Comparison of ENCODE assay signal across 18 mouse cellular contexts in the genomic region with DNA sequence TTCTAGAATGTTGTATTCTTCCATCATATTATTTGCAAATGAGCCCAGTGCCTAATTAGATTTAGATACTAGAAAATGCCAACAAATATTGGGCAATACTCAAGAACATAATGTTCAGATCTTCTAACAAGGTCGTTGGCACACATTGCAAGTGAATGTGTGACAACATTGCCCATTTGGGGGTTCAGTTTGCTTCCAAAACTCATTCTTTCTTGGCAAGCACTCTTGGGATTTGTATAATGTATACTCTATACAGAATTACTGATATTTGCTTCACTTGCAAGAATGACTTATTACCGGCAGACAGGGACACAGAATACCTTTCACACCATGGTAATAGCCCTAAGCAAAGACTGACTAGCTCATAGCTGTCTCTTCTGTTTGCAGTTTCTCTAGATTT.
"Had no signal": no experiment of that assay in that cellular context is flagged by ENCODE, and none has a peak within 500 bp of the region (broad histone marks: within the 10 kb centered on the region; RNA-seq: fewer than 3 reads in every experiment).

No protein-coding gene starts in this region.

- H3K27ac ChIP-seq: midbrain, embryonic 10.5 days; midbrain, embryonic 12.5 days; neural tube, embryonic 13.5 days; neural tube, embryonic 15.5 days had no signal

- H3K9me3 ChIP-seq: midbrain, embryonic 10.5 days; midbrain, embryonic 12.5 days; neural tube, embryonic 13.5 days; neural tube, embryonic 15.5 days had no signal

- DNase-seq: lung, embryonic 14.5 days; lung, postnatal 10 days; lung, postnatal 4 days; midbrain, embryonic 14.5 days; retina, postnatal 1 day; right cerebral cortex, adult 18-20 months; right cerebral cortex, postnatal 25 days; right cerebral cortex, postnatal 4 days; spleen, adult 18-20 months; thymus, adult 18-20 months; thymus, postnatal 14 days; thymus, postnatal 36 days had no signal

- H3K4me1 ChIP-seq: midbrain, embryonic 10.5 days; midbrain, embryonic 12.5 days; neural tube, embryonic 13.5 days; neural tube, embryonic 15.5 days had no signal

- H3K4me2 ChIP-seq: lung, embryonic 14.5 days; midbrain, embryonic 12.5 days; neural tube, embryonic 13.5 days; neural tube, embryonic 15.5 days had no signal

- H3K27me3 ChIP-seq: midbrain, embryonic 12.5 days; neural tube, embryonic 13.5 days; neural tube, embryonic 15.5 days had no signal

- H3K36me3 ChIP-seq: midbrain, embryonic 10.5 days; midbrain, embryonic 12.5 days; neural tube, embryonic 13.5 days; neural tube, embryonic 15.5 days had no signal

- H3K4me3 ChIP-seq: midbrain, embryonic 10.5 days; midbrain, embryonic 12.5 days; myocyte; neural tube, embryonic 13.5 days; neural tube, embryonic 15.5 days had no signal

- H3K9ac ChIP-seq: lung, embryonic 14.5 days; midbrain, embryonic 12.5 days; neural tube, embryonic 13.5 days; neural tube, embryonic 15.5 days had no signal

- ATAC-seq: midbrain, embryonic 16.5 days had no signal
